Mouse (Mus musculus) cerebellum, postnatal 10 days (tissue): Measurements from ENCODE around the gene Dhx8.
A peak's percentile ranks its signal among the peaks of the same experiment; 100 is the strongest.

Experiments used
- DNase-seq, 2 experiments: peaks; one replicate each; pipeline ENCODE4 v3.0.0; 2021; ENCODE audit warnings: mixed read lengths in 2 of 2

The Dhx8 gene

GRCm38 (mm10) chr11:101732518-101733440 lies at the start of gene Dhx8:
TSS of gene Dhx8 (plus strand) at chr11:101732919.
- peak; percentile 99 for DNase-seq

- peak; percentile 77 to 80 for DNase-seq
Measured at GRCm38 (mm10) chr11:101687351-101688301, 45.1 kb upstream of the Dhx8 start.

DNA sequence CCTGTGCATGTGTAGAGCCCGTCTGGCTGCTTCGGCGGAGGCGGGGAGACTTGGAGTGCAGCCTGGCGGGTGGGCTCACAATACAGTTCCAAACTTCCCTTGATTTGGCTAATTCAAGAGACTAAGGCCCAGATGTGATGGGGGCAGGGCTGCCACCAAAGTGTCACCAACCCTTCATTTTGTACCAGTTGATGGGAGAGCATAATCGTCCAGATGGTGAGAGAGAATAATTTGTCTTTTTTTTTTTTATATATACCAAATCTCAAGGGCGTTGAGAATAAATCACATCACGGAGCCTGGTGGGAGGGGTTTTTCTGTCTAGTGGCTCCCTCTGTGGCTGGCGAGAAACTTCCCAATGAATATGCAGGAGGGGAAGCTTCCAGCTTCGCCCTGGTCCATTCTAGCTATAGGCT lies 43.0 kb upstream of the Dhx8 start:
- DNase-seq = peak; percentile 53 to 68

DNA sequence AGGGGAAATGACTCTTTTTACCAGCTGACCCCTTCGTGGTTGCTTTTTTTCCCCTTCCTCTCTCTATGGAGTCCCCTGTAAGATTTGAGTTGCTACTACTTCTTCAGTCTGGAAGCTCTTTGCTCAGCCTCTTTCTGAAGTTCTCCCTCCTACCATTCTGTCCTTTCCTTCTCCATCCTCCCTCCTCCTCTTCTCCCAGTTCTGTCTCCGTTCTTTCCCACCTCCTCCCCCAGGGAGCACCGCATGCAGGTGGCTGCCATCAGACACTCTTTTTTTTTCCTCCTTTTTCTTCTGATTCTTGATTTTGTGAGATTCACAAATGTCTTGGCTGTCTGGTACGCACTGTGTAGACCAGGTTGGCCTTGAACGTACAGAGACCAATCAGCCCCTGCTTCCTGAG lies 42.4 kb upstream of the Dhx8 start:
- DNase-seq = no peak

DNA sequence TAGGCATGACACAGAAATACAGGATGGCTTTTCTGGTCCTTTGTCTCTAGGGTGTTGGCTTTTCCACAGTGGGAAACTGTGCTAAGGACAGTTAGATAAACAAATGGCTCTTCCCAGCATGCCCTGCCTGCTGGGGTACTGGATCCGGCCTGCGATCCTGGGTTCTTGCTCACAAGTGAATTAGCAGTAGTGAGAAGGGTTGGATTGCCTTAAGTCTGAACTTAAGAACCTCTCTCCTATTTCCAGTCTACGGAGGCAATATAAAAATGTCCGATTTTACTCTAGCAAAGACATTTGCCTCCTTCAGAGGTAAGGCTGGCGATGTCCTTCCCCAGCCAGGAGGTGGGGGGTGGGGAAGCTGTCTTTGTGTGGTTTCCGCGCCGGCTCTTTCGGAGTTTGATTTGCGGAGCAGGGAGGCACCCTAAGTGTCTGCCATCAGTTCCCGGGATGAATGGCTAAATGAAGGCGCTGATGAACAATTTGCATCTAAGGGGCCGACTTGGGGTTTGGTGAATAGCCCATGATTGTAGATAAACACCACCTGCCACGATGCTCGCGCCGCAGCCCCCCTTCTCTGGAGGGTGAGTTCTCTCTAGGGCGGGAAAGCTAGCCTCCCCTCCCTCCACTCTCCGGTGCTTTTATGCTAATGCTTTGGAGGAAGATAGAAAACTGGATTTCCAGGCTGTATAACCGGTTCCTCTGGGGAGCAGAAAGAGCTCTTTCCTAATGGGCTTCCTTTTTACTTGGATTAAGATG lies 36.6 kb upstream of the Dhx8 start:
- peak; percentile 74 to 79 for DNase-seq

DNA sequence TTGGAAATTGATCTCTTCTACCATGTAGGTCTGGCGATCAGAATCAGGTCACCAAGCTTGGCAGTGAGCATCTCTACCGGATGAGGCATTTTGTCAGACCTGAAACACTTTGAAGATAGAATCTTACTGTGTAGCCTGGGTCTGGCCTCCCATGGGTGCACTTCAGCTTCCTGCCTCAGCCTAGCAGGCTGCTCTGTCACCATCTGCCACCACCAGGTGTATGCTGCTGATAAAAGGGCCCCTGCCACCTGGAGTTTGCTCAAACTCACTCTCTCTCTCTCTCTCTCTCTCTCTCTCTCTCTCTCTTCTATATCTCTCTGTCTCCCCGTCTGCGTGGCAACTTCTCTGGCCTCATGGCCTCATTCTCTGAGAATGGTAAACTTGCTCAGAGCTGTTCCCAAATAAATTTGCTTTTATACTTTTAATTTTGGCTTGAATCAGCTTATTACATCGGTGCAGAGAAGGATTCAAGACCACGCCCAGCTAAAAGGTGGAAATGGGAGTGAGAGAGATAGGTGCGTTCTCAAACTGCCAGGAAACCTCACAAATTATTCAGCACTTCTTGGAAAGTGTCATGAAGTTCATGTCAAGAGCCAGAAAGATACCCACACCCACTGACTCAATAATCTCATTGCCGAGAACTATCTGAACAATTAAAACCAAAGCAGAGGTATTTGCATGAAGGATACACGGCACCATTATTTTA lies 35.4 kb upstream of the Dhx8 start:
- no peak for DNase-seq

DNA sequence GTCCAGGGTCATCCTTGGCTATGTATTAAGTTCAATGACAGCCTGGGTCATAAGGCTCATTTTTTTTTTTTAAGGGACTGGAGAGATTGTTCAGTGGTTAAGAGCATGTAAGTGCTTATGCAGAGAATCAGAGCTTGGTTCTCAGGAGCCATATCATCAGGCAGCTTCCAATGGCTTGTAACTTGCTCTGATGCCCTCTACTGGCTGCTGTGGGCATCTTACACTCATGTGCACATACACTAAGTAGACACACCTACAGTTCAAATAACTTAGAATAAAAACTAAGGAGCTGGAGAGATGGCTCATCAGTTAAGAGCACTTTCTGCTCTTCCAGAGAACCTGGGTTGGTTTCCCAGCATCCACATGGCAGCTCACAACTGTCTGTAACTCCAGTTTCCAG lies 34.6 kb upstream of the Dhx8 start:
- no peak for DNase-seq

- peak in 1 of 2 experiments; percentile 28 for DNase-seq
Measured at GRCm38 (mm10) chr11:101699556-101699955, 33.2 kb upstream of the Dhx8 start.

- peak; percentile 65 to 67 for DNase-seq
Measured at GRCm38 (mm10) chr11:101699991-101700390, 32.7 kb upstream of the Dhx8 start.

- peak; percentile 67 to 69 for DNase-seq
Measured at GRCm38 (mm10) chr11:101700446-101700845, 32.3 kb upstream of the Dhx8 start.

DNA sequence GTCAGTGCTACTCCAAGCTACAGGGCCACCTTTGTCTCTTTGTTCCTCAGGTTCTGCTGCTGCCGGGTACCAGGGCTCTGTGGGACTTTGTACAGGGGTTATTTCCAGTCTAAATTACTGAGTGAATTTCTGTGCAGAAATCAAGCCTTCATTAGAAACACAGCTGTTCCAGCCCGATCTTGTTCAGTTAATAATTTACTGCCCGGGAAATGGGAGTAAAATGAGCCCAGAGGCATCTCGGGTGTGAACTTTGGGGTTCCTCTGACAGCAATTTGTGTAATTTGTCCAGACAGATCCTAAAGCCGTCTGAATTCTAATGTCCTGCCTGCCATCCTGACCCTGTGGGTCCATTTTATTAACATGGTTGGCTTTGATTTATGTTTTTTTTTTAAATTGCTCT lies 28.6 kb upstream of the Dhx8 start:
- DNase-seq = no peak

DNA sequence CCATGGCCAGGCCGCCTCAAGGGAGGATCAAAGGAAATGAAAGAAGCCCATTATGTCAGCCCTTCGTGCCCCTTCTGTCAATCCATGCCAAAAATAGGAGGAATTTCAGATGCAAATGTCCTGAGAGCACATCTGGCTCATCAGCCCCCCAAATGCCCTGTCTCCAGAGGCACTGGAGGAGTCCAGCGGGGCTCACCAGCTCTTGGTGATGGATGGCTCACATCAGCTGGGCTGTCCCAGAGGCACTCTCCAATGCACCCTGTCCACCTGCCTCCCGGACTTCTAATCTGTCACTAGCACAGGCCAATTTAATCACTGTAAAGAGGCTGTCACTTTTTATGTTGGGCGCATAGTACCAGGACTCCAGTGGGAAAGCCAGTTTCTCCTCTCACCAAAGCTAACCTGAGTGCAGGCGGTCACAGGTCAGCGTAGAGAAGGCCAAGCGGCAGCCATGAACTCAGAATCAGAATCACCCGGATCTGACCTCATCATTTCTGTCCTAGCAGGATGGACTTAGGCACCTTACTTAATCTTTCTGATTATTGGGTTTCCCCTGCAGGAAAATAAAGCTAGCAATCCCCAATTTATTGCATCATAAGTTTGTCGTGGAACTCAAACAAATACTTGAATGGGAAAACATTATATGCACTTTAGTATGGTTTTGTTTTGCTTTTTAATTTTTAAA lies 25.8 kb upstream of the Dhx8 start:
- no peak for DNase-seq

- no peak for DNase-seq
Measured at GRCm38 (mm10) chr11:101708482-101708881, 24.2 kb upstream of the Dhx8 start.

- DNase-seq = no peak
Measured at GRCm38 (mm10) chr11:101712811-101713210, 19.9 kb upstream of the Dhx8 start.

GRCm38 (mm10) chr11:101714012-101714411 lies 18.7 kb upstream of the Dhx8 start:
- no peak for DNase-seq

DNA sequence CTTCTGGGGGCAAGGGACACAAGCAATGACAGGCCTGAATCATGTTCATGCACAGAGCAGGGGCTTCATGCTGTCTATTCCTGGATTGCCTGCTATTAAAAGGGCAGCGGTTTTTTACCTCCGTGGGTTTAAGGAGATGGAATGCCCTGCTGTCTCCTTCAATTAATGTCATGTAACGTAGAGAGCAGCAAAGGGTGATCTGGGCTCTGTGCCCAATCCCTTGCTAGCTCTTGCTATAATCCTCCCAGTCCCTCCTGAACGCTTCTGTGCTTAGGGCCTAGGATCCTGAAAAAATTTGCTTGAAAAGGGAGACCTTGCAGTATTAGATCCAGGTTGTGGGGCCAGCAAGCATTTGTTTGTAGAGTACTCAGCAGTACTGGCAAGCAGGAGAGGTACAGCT lies 14.4 kb upstream of the Dhx8 start:
- peak; percentile 57 to 59 for DNase-seq

GRCm38 (mm10) chr11:101719986-101720520 lies 12.7 kb upstream of the Dhx8 start:
- no peak for DNase-seq

GRCm38 (mm10) chr11:101725043-101725442 lies 7.7 kb upstream of the Dhx8 start:
- no peak for DNase-seq

GRCm38 (mm10) chr11:101726765-101727164 lies 6.0 kb upstream of the Dhx8 start:
- DNase-seq = no peak

DNA sequence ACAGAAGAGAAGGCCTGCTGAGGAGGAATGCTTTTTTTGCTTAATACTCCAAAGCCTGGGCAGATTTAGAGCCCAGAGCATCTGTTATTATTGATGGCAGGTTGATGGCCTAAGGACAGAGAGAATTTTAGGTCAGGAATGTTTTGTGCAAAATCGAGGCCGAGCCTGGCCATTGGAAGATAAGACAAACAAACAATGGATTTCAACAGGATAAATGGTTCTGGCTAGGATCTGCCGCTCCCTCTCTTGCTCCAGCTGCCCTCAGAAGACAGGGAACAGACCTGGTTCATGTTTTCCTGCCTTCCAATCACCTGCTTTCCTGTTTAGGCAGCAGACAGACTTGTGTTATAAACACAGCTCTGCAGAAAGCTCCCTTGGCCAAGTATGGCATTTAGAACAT lies 3.4 kb upstream of the Dhx8 start:
- DNase-seq = no peak

DNA sequence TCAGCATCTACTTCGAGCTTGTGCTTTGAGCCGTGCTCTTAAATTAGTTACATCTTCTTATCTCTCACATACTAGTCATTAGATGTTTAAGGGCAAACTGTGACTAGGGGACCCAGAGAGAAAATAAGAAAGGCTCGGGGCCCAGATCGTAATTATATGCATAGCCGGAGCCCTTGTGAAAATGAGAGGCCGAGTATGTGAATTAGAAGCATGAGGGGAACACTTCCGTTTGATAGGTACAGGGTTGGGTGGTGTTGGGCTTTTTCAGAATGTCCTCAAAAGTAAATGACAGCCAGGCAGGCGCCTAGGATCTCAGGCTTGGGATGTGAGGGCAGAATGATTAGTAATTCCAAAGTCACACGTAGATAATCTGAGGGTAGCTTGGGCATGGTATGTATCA lies 877 bp downstream of the Dhx8 start:
- peak in 1 of 2 experiments; percentile 13 for DNase-seq
